Mouse (Mus musculus) CH12.LX (cell line): ENCODE data around the gene Swi5. TPM values are rescaled to one million over a fixed set of nuclear protein-coding genes. Genes with fewer than 3 reads are reported as not detected.

Experiments
- DNase-seq: peaks from one replicate; pipeline ENCODE4 v3.0.0-alpha.2; 2013; ENCODE audit errors: extremely low read depth
- H3K27ac ChIP-seq: 2 replicates; pipeline ENCODE4 v1.5.1; 2012; ENCODE audit warnings: low read depth, mild to moderate bottlenecking, control low read depth, moderate library complexity; ENCODE audit not compliant: insufficient read depth
- H3K27me3 ChIP-seq: replicated peaks from 2 replicates; pipeline ENCODE3; 2012; ENCODE audit warnings: inconsistent platforms
- H3K36me3 ChIP-seq, 2 experiments: replicated peaks in 1 of 2; 2 replicates each; pipeline versions ENCODE3 to v1.6.1; 2012; ENCODE audit warnings: inconsistent platforms in 1 of 2, low read length in 1 of 2, mild to moderate bottlenecking in 1 of 2, mixed read lengths in 1 of 2, moderate library complexity in 1 of 2; ENCODE audit not compliant: control insufficient read depth in 1 of 2, insufficient read depth in 1 of 2
- H3K4me1 ChIP-seq, 2 experiments: 2 replicates each; pipeline ENCODE4 v1.6.1; 2012; ENCODE audit warnings: inconsistent platforms in 1 of 2, moderate library complexity in 1 of 2; ENCODE audit not compliant: insufficient read depth in 2 of 2, control insufficient read depth in 1 of 2
- H3K4me2 ChIP-seq: 2 replicates; pipeline ENCODE4 v1.6.1; 2012; ENCODE audit warnings: low read depth, mild to moderate bottlenecking, control low read depth; ENCODE audit not compliant: poor library complexity, insufficient read depth, severe bottlenecking
- H3K4me3 ChIP-seq, 3 experiments: fragments of 150-350 bp in 1 of 3; sonication (generic) in 1 of 3; replicated peaks in 1 of 3; 2 replicates each; pipeline versions ENCODE3 to v1.5.1; 2011 to 2012; ENCODE audit warnings: low read depth in 2 of 3, low read length in 2 of 3, mild to moderate bottlenecking in 2 of 3, moderate library complexity in 2 of 3, control low read depth in 1 of 3, improper control_type of control experiment in 1 of 3, inconsistent platforms in 1 of 3, mixed read lengths in 1 of 3; ENCODE audit not compliant: poor library complexity in 1 of 3
- H3K79me2 ChIP-seq: replicated peaks from 2 replicates; pipeline ENCODE4 v1.6.1; 2012; ENCODE audit warnings: mild to moderate bottlenecking, moderate library complexity; ENCODE audit not compliant: control insufficient read depth, poor library complexity, insufficient read depth, severe bottlenecking; ENCODE audit errors: extremely low read depth
- H3K9ac ChIP-seq: 2 replicates; pipeline ENCODE4 v1.6.1; 2012; ENCODE audit warnings: low read depth, mild to moderate bottlenecking, control low read depth, moderate library complexity; ENCODE audit not compliant: insufficient read depth
- H3K9me3 ChIP-seq: replicated peaks from 2 replicates; pipeline ENCODE3; 2012; ENCODE audit warnings: low read length, inconsistent platforms, mixed read lengths
- BHLHE40 ChIP-seq: IDR thresholded peaks from 2 replicates; pipeline ENCODE4 v1.6.1; 2011; ENCODE audit warnings: mild to moderate bottlenecking, low read depth, low read length, improper control_type of control experiment
- CTCF ChIP-seq, 2 experiments: IDR thresholded peaks in 1 of 2; conservative IDR thresholded peaks in 1 of 2; 2 replicates each; pipeline ENCODE4 v1.5.1; 2011 to 2012; ENCODE audit warnings: low read depth in 2 of 2, low read length in 2 of 2, improper control_type of control experiment in 1 of 2, inconsistent platforms in 1 of 2, mild to moderate bottlenecking in 1 of 2, moderate library complexity in 1 of 2
- E2F4 ChIP-seq: IDR thresholded peaks from 2 replicates; pipeline ENCODE4 v1.6.1; 2011; ENCODE audit warnings: low read depth, low read length, improper control_type of control experiment; ENCODE audit not compliant: insufficient replicate concordance
- EP300 ChIP-seq: IDR thresholded peaks from 2 replicates; pipeline ENCODE4 v1.6.1; 2011; ENCODE audit warnings: low read length, improper control_type of control experiment
- ETS1 ChIP-seq: conservative IDR thresholded peaks from 2 replicates; pipeline ENCODE4 v1.6.1; 2012; ENCODE audit warnings: low read depth, mild to moderate bottlenecking, inconsistent platforms, low read length, improper control_type of control experiment, moderate library complexity
- IRF4 ChIP-seq: IDR thresholded peaks from 2 replicates; pipeline ENCODE4 v1.6.1; 2014; ENCODE audit warnings: low read depth, mild to moderate bottlenecking, inconsistent platforms, low read length, improper control_type of control experiment
- JUND ChIP-seq: conservative IDR thresholded peaks from 2 replicates; pipeline ENCODE4 v1.6.1; 2011; ENCODE audit warnings: low read depth, low read length, improper control_type of control experiment
- KAT2A ChIP-seq: IDR thresholded peaks from 2 replicates; pipeline ENCODE4 v1.6.1; 2012; ENCODE audit warnings: low read length, improper control_type of control experiment, inconsistent platforms; ENCODE audit not compliant: insufficient replicate concordance
- MAFK ChIP-seq: IDR thresholded peaks from 2 replicates; pipeline ENCODE4 v1.6.1; 2011; ENCODE audit warnings: low read length, improper control_type of control experiment; ENCODE audit not compliant: insufficient replicate concordance
- MAZ ChIP-seq: IDR thresholded peaks from 2 replicates; pipeline ENCODE4 v1.6.1; 2012; ENCODE audit warnings: low read depth, mild to moderate bottlenecking, inconsistent platforms, low read length, improper control_type of control experiment, moderate library complexity
- MXI1 ChIP-seq: IDR thresholded peaks from 2 replicates; pipeline ENCODE4 v1.6.1; 2011; ENCODE audit warnings: mild to moderate bottlenecking, low read depth, low read length, improper control_type of control experiment
- MYC ChIP-seq: IDR thresholded peaks from 2 replicates; pipeline ENCODE4 v1.6.1; 2011; ENCODE audit warnings: low read depth, mild to moderate bottlenecking, improper control_type of control experiment, low read length
- NELFE ChIP-seq: IDR thresholded peaks from 2 replicates; pipeline ENCODE4 v1.6.1; 2011; ENCODE audit warnings: low read depth, low read length, improper control_type of control experiment
- POLR2A ChIP-seq: IDR thresholded peaks from 2 replicates; pipeline ENCODE4 v1.6.1; 2011; ENCODE audit warnings: low read depth, mild to moderate bottlenecking, improper control_type of control experiment, low read length
- RAD21 ChIP-seq: IDR thresholded peaks from 2 replicates; pipeline ENCODE4 v1.6.1; 2011; ENCODE audit warnings: low read depth, mild to moderate bottlenecking, low read length, improper control_type of control experiment, moderate library complexity
- RCOR1 ChIP-seq: conservative IDR thresholded peaks from 2 replicates; pipeline ENCODE4 v1.6.1; 2012; ENCODE audit warnings: low read depth, mild to moderate bottlenecking, inconsistent platforms, low read length, improper control_type of control experiment
- UBTF ChIP-seq: IDR thresholded peaks from 2 replicates; pipeline ENCODE4 v1.6.1; 2012; ENCODE audit warnings: low read depth, mild to moderate bottlenecking, inconsistent platforms, low read length, improper control_type of control experiment, moderate library complexity
- ZMIZ1 ChIP-seq: IDR thresholded peaks from 2 replicates; pipeline ENCODE4 v1.6.1; 2012; ENCODE audit warnings: low read depth, mild to moderate bottlenecking, inconsistent platforms, low read length, improper control_type of control experiment
- dilution Hi-C: fragments of 300-500 bp; cut with MboI; formaldehyde crosslinking; loops from 2 replicates; pipeline ENCODE4 v1.14.3; 2020; ENCODE audit warnings: low sequenced_read_pairs; ENCODE audit not compliant: extremely low pct_unique_long_range_greater_than_20kb, extremely low pct_ligation_motif_present
- in situ Hi-C: fragments of 300-500 bp; cut with MboI; formaldehyde crosslinking; loops from 3 replicates; pipeline ENCODE4 v1.14.3; 2019; ENCODE audit warnings: low sequenced_read_pairs, low pct_ligation_motif_present, low pct_unique_long_range_greater_than_20kb, mixed read lengths
- polyA plus RNA-seq: library from polyadenylated mRNA; unstranded; fragments of >175 nt; gene quantifications from 2 replicates; pipeline ENCODE4 v1.2.1, GENCODE M21; 2012; ENCODE audit warnings: low read depth; ENCODE audit not compliant: insufficient read length
- total RNA-seq, 2 experiments: library from RNA; depleted of rRNA; stranded (reverse); fragments of 300-350 nt in 1 of 2; fragments of >200 nt in 1 of 2; gene quantifications; 2 replicates each; pipeline ENCODE4 v1.2.3; 2012 to 2014

The Swi5 gene
- total and polyA plus RNA-seq, 3 experiments, result 295 to 437 (median 344) TPM

GRCm38 (mm10) chr2:32324322-32324721, 36.4 kb upstream of the Swi5 start:
- in situ Hi-C loops (no loop called here), dilution Hi-C loops (no loop called here)
- Histone ChIP-seq H3K27me3 (peaks cover 85% of the 10 kb centered on the region), H3K4me2 (no peak overlapping the region), H3K9me3 (peaks cover 3% of the 10 kb centered on the region), H3K79me2 (no peaks in the 10 kb centered on the region), H3K4me1 (no peaks in the 10 kb centered on the region), H3K27ac (no peak overlapping the region), H3K4me3 (no peak overlapping the region), H3K36me3 (no peaks in the 10 kb centered on the region)
- TF ChIP-seq POLR2A, result no peak
- TF ChIP-seq CTCF (conservative IDR thresholded peaks at IDR 0.05 in 1 of 2, IDR thresholded peaks at IDR 0.05 in 1 of 2; ENCODE audit: low read depth in 2 of 2, low read length in 2 of 2), result peak in 1 of 2 experiments; percentile 16; a peak in 1 of 4 replicates
- TF ChIP-seq, all 38 proteins: peak for 1
- no peak overlapping the region for H3K9ac ChIP-seq
- no peak for DNase-seq

GRCm38 (mm10) chr2:32322754-32323741, 35.2 kb upstream of the Swi5 start:
- dilution Hi-C loops (no loop called here), in situ Hi-C loops (no loop called here)
- Histone ChIP-seq H3K36me3 (no peaks in the 10 kb centered on the region), H3K4me3 (no peak overlapping the region), H3K9me3 (peaks cover 3% of the 10 kb centered on the region), H3K27me3 (peaks cover 79% of the 10 kb centered on the region), H3K9ac (no peak overlapping the region), H3K4me2 (no peak overlapping the region), H3K27ac (no peak overlapping the region), H3K4me1 (peaks cover 0 to 4% of the 10 kb centered on the region in 2 experiments; a peak in 2 of 4 replicates), H3K79me2 (no peaks in the 10 kb centered on the region)
- DNase-seq, result no peak
- TF ChIP-seq MAFK, result no peak
- TF ChIP-seq IRF4, result no peak
- TF ChIP-seq POLR2A, result no peak
- TF ChIP-seq ETS1, result no peak

DNA sequence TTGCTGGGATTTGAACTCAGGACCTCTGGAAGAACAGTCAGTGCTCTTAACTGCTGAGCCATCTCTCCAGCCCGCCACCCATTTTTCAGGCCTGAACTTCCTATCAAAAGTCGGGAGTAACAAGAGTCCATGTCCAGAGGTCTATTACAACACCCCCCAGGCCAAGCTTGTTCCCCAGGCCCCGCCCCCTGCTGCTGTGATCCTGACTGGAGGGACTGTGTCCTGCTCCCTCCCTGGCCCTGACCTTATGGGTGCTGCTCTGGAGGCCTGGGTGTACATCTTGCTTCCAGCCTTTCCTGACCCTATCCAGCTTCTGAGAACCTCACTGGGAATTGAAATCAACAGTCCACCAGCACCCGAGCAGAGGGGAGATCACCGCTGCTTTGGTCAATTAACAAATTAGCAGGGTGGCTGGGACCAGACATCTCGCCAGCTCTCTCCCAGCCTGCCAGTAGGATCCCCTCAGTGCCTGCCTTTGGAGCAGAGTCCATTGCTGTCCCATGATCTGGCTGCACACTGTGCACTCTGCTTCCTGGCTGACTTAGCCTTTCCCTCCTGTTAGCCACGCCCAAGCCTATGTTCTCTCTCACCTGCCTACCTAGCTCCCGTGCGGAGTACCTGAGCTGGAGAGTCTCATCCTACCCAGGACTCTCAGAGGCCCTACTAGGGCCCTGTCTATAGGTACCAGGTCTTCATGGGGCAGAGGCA, 33.9 kb upstream of the Swi5 start:
- Histone ChIP-seq H3K4me3 (no peak overlapping the region), H3K9me3 (peaks cover 3% of the 10 kb centered on the region), H3K4me1 (peaks cover 0 to 13% of the 10 kb centered on the region in 2 experiments; a peak in 2 of 4 replicates), H3K36me3 (no peaks in the 10 kb centered on the region), H3K27ac (no peak overlapping the region), H3K79me2 (no peaks in the 10 kb centered on the region), H3K9ac (no peak overlapping the region), H3K27me3 (peaks cover 79% of the 10 kb centered on the region), H3K4me2 (no peak overlapping the region)
- TF ChIP-seq RAD21 (no peak), BHLHE40 (no peak), MAZ (no peak), RCOR1 (no peak), EP300 (no peak), NELFE (no peak), CTCF (conservative IDR thresholded peaks at IDR 0.05 in 1 of 2, IDR thresholded peaks at IDR 0.05 in 1 of 2; ENCODE audit: low read depth in 2 of 2, low read length in 2 of 2) (no peak), UBTF (no peak), KAT2A (no peak), MXI1 (no peak), ZMIZ1 (no peak), JUND (no peak), E2F4 (no peak), MYC (no peak)
- in situ Hi-C loops, result no loop called here
- dilution Hi-C loops, result no loop called here
- DNase-seq, result no peak
